Mouse (Mus musculus) CH12.LX (cell line): Measurements from ENCODE around the gene Jun. TPM values are rescaled to one million over a fixed set of nuclear protein-coding genes. Genes with fewer than 3 reads are reported as not detected.

Source experiments
- DNase-seq: peaks from one replicate; pipeline ENCODE4 v3.0.0-alpha.2; 2013; ENCODE audit errors: extremely low read depth
- H3K27ac ChIP-seq: 2 replicates; pipeline ENCODE4 v1.5.1; 2012; ENCODE audit warnings: low read depth, mild to moderate bottlenecking, control low read depth, moderate library complexity; ENCODE audit not compliant: insufficient read depth
- H3K27me3 ChIP-seq: replicated peaks from 2 replicates; pipeline ENCODE3; 2012; ENCODE audit warnings: inconsistent platforms
- H3K36me3 ChIP-seq, 2 experiments: replicated peaks in 1 of 2; 2 replicates each; pipeline versions ENCODE3 to v1.6.1; 2012; ENCODE audit warnings: inconsistent platforms in 1 of 2, low read length in 1 of 2, mild to moderate bottlenecking in 1 of 2, mixed read lengths in 1 of 2, moderate library complexity in 1 of 2; ENCODE audit not compliant: control insufficient read depth in 1 of 2, insufficient read depth in 1 of 2
- H3K4me1 ChIP-seq, 2 experiments: 2 replicates each; pipeline ENCODE4 v1.6.1; 2012; ENCODE audit warnings: inconsistent platforms in 1 of 2, moderate library complexity in 1 of 2; ENCODE audit not compliant: insufficient read depth in 2 of 2, control insufficient read depth in 1 of 2
- H3K4me2 ChIP-seq: 2 replicates; pipeline ENCODE4 v1.6.1; 2012; ENCODE audit warnings: low read depth, mild to moderate bottlenecking, control low read depth; ENCODE audit not compliant: poor library complexity, insufficient read depth, severe bottlenecking
- H3K4me3 ChIP-seq, 3 experiments: fragments of 150-350 bp in 1 of 3; sonication (generic) in 1 of 3; replicated peaks in 1 of 3; 2 replicates each; pipeline versions ENCODE3 to v1.5.1; 2011 to 2012; ENCODE audit warnings: low read depth in 2 of 3, low read length in 2 of 3, mild to moderate bottlenecking in 2 of 3, moderate library complexity in 2 of 3, control low read depth in 1 of 3, improper control_type of control experiment in 1 of 3, inconsistent platforms in 1 of 3, mixed read lengths in 1 of 3; ENCODE audit not compliant: poor library complexity in 1 of 3
- H3K79me2 ChIP-seq: replicated peaks from 2 replicates; pipeline ENCODE4 v1.6.1; 2012; ENCODE audit warnings: mild to moderate bottlenecking, moderate library complexity; ENCODE audit not compliant: control insufficient read depth, poor library complexity, insufficient read depth, severe bottlenecking; ENCODE audit errors: extremely low read depth
- H3K9ac ChIP-seq: 2 replicates; pipeline ENCODE4 v1.6.1; 2012; ENCODE audit warnings: low read depth, mild to moderate bottlenecking, control low read depth, moderate library complexity; ENCODE audit not compliant: insufficient read depth
- H3K9me3 ChIP-seq: replicated peaks from 2 replicates; pipeline ENCODE3; 2012; ENCODE audit warnings: low read length, inconsistent platforms, mixed read lengths
- E2F4 ChIP-seq: IDR thresholded peaks from 2 replicates; pipeline ENCODE4 v1.6.1; 2011; ENCODE audit warnings: low read depth, low read length, improper control_type of control experiment; ENCODE audit not compliant: insufficient replicate concordance
- ELF1 ChIP-seq: IDR thresholded peaks from 2 replicates; pipeline ENCODE4 v1.6.1; 2014; ENCODE audit warnings: low read depth, mild to moderate bottlenecking, inconsistent platforms, low read length, improper control_type of control experiment
- EP300 ChIP-seq: IDR thresholded peaks from 2 replicates; pipeline ENCODE4 v1.6.1; 2011; ENCODE audit warnings: low read length, improper control_type of control experiment
- HCFC1 ChIP-seq: IDR thresholded peaks from 2 replicates; pipeline ENCODE4 v1.6.1; 2012; ENCODE audit warnings: low read depth, mild to moderate bottlenecking, inconsistent platforms, low read length, improper control_type of control experiment
- IRF4 ChIP-seq: IDR thresholded peaks from 2 replicates; pipeline ENCODE4 v1.6.1; 2014; ENCODE audit warnings: low read depth, mild to moderate bottlenecking, inconsistent platforms, low read length, improper control_type of control experiment
- JUN ChIP-seq: IDR thresholded peaks from 2 replicates; pipeline ENCODE4 v1.6.1; 2011; ENCODE audit warnings: low read depth, mild to moderate bottlenecking, low read length, improper control_type of control experiment, moderate library complexity; ENCODE audit not compliant: insufficient read depth
- JUND ChIP-seq: conservative IDR thresholded peaks from 2 replicates; pipeline ENCODE4 v1.6.1; 2011; ENCODE audit warnings: low read depth, low read length, improper control_type of control experiment
- MAFK ChIP-seq: IDR thresholded peaks from 2 replicates; pipeline ENCODE4 v1.6.1; 2011; ENCODE audit warnings: low read length, improper control_type of control experiment; ENCODE audit not compliant: insufficient replicate concordance
- MEF2A ChIP-seq: IDR thresholded peaks from 2 replicates; pipeline ENCODE4 v1.6.1; 2014; ENCODE audit warnings: low read depth, mild to moderate bottlenecking, inconsistent platforms, low read length, improper control_type of control experiment, borderline replicate concordance
- MXI1 ChIP-seq: IDR thresholded peaks from 2 replicates; pipeline ENCODE4 v1.6.1; 2011; ENCODE audit warnings: mild to moderate bottlenecking, low read depth, low read length, improper control_type of control experiment
- MYC ChIP-seq: IDR thresholded peaks from 2 replicates; pipeline ENCODE4 v1.6.1; 2011; ENCODE audit warnings: low read depth, mild to moderate bottlenecking, improper control_type of control experiment, low read length
- NELFE ChIP-seq: IDR thresholded peaks from 2 replicates; pipeline ENCODE4 v1.6.1; 2011; ENCODE audit warnings: low read depth, low read length, improper control_type of control experiment
- PAX5 ChIP-seq: IDR thresholded peaks from 2 replicates; pipeline ENCODE4 v1.6.1; 2012; ENCODE audit warnings: low read length, inconsistent platforms, mixed read lengths
- POLR2AphosphoS2 ChIP-seq: IDR thresholded peaks from 2 replicates; pipeline ENCODE4 v1.6.1; 2011; ENCODE audit warnings: low read depth, low read length, improper control_type of control experiment
- RAD21 ChIP-seq: IDR thresholded peaks from 2 replicates; pipeline ENCODE4 v1.6.1; 2011; ENCODE audit warnings: low read depth, mild to moderate bottlenecking, low read length, improper control_type of control experiment, moderate library complexity
- SIN3A ChIP-seq: IDR thresholded peaks from 2 replicates; pipeline ENCODE4 v1.6.1; 2012; ENCODE audit warnings: low read length, improper control_type of control experiment, inconsistent platforms
- SMC3 ChIP-seq: IDR thresholded peaks from 2 replicates; pipeline ENCODE4 v1.6.1; 2011; ENCODE audit warnings: low read depth, low read length, improper control_type of control experiment
- ZC3H11A ChIP-seq: IDR thresholded peaks from 2 replicates; pipeline ENCODE4 v1.6.1; 2012; ENCODE audit warnings: low read depth, mild to moderate bottlenecking, inconsistent platforms, low read length, improper control_type of control experiment
- ZMIZ1 ChIP-seq: IDR thresholded peaks from 2 replicates; pipeline ENCODE4 v1.6.1; 2012; ENCODE audit warnings: low read depth, mild to moderate bottlenecking, inconsistent platforms, low read length, improper control_type of control experiment
- dilution Hi-C: fragments of 300-500 bp; cut with MboI; formaldehyde crosslinking; loops from 2 replicates; pipeline ENCODE4 v1.14.3; 2020; ENCODE audit warnings: low sequenced_read_pairs; ENCODE audit not compliant: extremely low pct_unique_long_range_greater_than_20kb, extremely low pct_ligation_motif_present
- in situ Hi-C: fragments of 300-500 bp; cut with MboI; formaldehyde crosslinking; loops from 3 replicates; pipeline ENCODE4 v1.14.3; 2019; ENCODE audit warnings: low sequenced_read_pairs, low pct_ligation_motif_present, low pct_unique_long_range_greater_than_20kb, mixed read lengths
- polyA plus RNA-seq: library from polyadenylated mRNA; unstranded; fragments of >175 nt; gene quantifications from 2 replicates; pipeline ENCODE4 v1.2.1, GENCODE M21; 2012; ENCODE audit warnings: low read depth; ENCODE audit not compliant: insufficient read length
- total RNA-seq, 2 experiments: library from RNA; depleted of rRNA; stranded (reverse); fragments of 300-350 nt in 1 of 2; fragments of >200 nt in 1 of 2; gene quantifications; 2 replicates each; pipeline ENCODE4 v1.2.3; 2012 to 2014

The Jun gene
- total and polyA plus RNA-seq, 3 experiments: 7.2 to 15.0 (median 10.4) TPM

- no peak for DNase-seq
- no peaks in the 10 kb centered on the region for H3K79me2 ChIP-seq
- peaks cover 0 to 4% of the 10 kb centered on the region in 2 experiments; a peak in 1 of 4 replicates for H3K4me1 ChIP-seq
- H3K9ac ChIP-seq: no peak overlapping the region
- H3K9me3 ChIP-seq: no peaks in the 10 kb centered on the region
- dilution Hi-C loops: no loop called here
- H3K4me3 ChIP-seq: no peak overlapping the region
- in situ Hi-C loops: no loop called here
- H3K27ac ChIP-seq: no peak overlapping the region
- H3K27me3 ChIP-seq: no peaks in the 10 kb centered on the region
- no peaks in the 10 kb centered on the region for H3K36me3 ChIP-seq
- H3K4me2 ChIP-seq: no peak overlapping the region
- TF ChIP-seq SIN3A (no peak), ZMIZ1 (no peak), MEF2A (no peak), IRF4 (no peak), HCFC1 (no peak), JUND (no peak), NELFE (no peak), JUN (no peak)
Measured at GRCm38 (mm10) chr4:95089968-95090367, 37.9 kb upstream of the Jun start.

DNA sequence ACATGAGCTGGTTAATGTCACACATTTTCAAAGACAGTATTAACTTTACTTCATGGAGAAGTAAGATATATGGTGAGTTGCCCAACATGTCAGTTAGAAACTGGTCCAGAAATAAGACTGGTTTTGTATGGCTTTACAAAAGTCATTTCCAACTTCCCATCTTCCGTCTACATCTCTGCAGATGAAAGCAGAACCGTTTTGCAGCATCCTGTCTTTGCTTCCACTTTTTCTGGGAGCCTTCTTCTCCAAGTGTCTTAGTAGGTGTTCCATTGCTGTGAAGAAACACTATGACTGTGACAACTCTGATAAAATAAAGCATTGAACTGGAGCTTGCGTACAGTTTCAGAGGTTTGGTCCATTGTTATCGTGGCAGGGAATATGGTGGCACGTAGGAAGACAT, 37.0 kb upstream of the Jun start:
- no peaks in the 10 kb centered on the region for H3K9me3 ChIP-seq
- in situ Hi-C loops: no loop called here
- H3K4me2 ChIP-seq: no peak overlapping the region
- peaks cover 0 to 5% of the 10 kb centered on the region in 2 experiments; a peak in 1 of 4 replicates for H3K4me1 ChIP-seq
- no peak overlapping the region for H3K9ac ChIP-seq
- TF ChIP-seq POLR2AphosphoS2 (no peak), ELF1 (no peak), ZC3H11A (no peak), JUN (no peak), RAD21 (no peak), E2F4 (no peak), MAFK (no peak), NELFE (no peak), PAX5 (no peak), EP300 (no peak), MYC (no peak), SMC3 (no peak), MXI1 (no peak), IRF4 (no peak), JUND (no peak)
- TF ChIP-seq, all 38 proteins: peak for 0
- Histone ChIP-seq H3K4me3 (no peak overlapping the region), H3K27me3 (no peaks in the 10 kb centered on the region), H3K36me3 (no peaks in the 10 kb centered on the region), H3K27ac (no peak overlapping the region), H3K79me2 (no peaks in the 10 kb centered on the region)
- DNase-seq: no peak
- dilution Hi-C loops: no loop called here
